Mouse (Mus musculus): ENCODE measurements at regions not wholly inside any gene's neighbourhood (a gene's known extent, or its start where the extent isn't known, plus 50 kb on each side); places are given as distances from the start of the nearest gene placed in this dataset.

DNA sequence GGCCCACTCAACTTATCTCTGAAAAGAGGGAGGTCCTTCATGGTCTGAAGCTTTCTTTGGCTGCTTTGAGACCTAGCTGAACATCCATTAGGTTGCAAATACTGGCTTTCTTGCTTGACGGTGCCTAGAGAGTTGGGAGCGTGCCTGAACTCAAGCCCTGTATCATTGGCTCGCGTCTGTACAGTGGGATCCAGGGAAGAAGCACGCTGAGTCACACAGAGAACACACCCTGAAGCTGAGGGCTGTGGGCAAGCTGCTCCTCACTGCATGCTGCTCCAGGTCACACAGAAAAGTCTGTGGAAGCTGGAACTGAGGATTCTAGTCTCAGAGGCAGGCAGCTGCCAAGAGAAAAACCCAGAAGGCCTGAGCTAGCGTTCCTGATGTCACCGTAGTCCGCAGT, 119.3 kb upstream of the Jade1 start:
- TF ChIP-seq USF1 (IDR thresholded peaks at IDR 0.05; ENCODE audit: low read depth) (no peak), MAX (IDR thresholded peaks at IDR 0.05) (no peak), MYOD1 (IDR thresholded peaks at IDR 0.05; ENCODE audit: control insufficient read depth, insufficient read length, low read depth) (no peak), MYOG (IDR thresholded peaks at IDR 0.05; ENCODE audit: control insufficient read depth, extremely low read depth, insufficient read length) (no peak), FOSL1 (IDR thresholded peaks at IDR 0.05; ENCODE audit: insufficient read depth, low read length, poor library complexity, severe bottlenecking) (no peak), CEBPB (IDR thresholded peaks at IDR 0.05; ENCODE audit: low read depth) (no peak), CTCF (IDR thresholded peaks at IDR 0.05; ENCODE audit: control insufficient read depth, insufficient read depth, insufficient read length) (no peak)
- Histone ChIP-seq H3K27me3 (ENCODE audit: control insufficient read depth, insufficient read depth, insufficient read length) (no peaks in the 10 kb centered on the region), H3K4me3 (ENCODE audit: insufficient read depth, poor library complexity, severe bottlenecking) (no peak overlapping the region), H3K79me3 (ENCODE audit: low read depth) (no peaks in the 10 kb centered on the region), H3K79me2 (ENCODE audit: control insufficient read depth, insufficient read depth) (no peaks in the 10 kb centered on the region), H3K36me3 (ENCODE audit: control insufficient read depth, insufficient read depth) (no peaks in the 10 kb centered on the region), H3ac (ENCODE audit: control insufficient read depth, insufficient read length, low read depth) (no peak overlapping the region)

DNA sequence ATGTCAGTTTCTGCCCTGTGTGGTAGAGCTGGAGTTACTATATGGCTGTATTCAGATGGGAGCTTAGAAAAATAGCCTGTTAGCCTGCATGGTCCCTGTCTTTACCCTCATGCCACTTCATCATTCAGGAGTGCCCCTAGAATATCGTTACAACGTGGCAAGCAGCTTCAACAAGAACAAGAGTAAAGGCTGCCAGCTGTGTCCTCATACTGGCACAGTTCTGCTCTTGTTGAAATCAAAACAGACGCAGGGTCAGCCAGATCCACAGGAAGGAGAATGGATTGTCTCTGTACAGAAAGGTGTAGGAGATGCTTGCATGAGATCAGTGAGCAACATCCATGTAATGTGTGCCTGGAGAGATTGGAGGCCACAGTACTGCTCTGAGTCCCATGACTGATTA, 122.4 kb upstream of the Jade1 start:
- Histone ChIP-seq H3K27me3 (ENCODE audit: control insufficient read depth, insufficient read depth, insufficient read length) (no peaks in the 10 kb centered on the region), H3K36me3 (ENCODE audit: control insufficient read depth, insufficient read depth) (no peaks in the 10 kb centered on the region), H3K79me3 (ENCODE audit: low read depth) (no peaks in the 10 kb centered on the region), H3K79me2 (ENCODE audit: control insufficient read depth, insufficient read depth) (no peaks in the 10 kb centered on the region), H3K4me3 (ENCODE audit: insufficient read depth, poor library complexity, severe bottlenecking) (no peak overlapping the region), H3ac (ENCODE audit: control insufficient read depth, insufficient read length, low read depth) (no peak overlapping the region)
- no peak for TF ChIP-seq MYOG (IDR thresholded peaks at IDR 0.05; ENCODE audit: control insufficient read depth, extremely low read depth, insufficient read length)
- no peak for TF ChIP-seq CEBPB (IDR thresholded peaks at IDR 0.05; ENCODE audit: low read depth)
- no peak for TF ChIP-seq MAX (IDR thresholded peaks at IDR 0.05)
- no peak for TF ChIP-seq FOSL1 (IDR thresholded peaks at IDR 0.05; ENCODE audit: insufficient read depth, low read length, poor library complexity, severe bottlenecking)
- TF ChIP-seq MYOD1 (IDR thresholded peaks at IDR 0.05; ENCODE audit: control insufficient read depth, insufficient read length, low read depth), result no peak
- TF ChIP-seq USF1 (IDR thresholded peaks at IDR 0.05; ENCODE audit: low read depth), result no peak
- no peak for TF ChIP-seq CTCF (IDR thresholded peaks at IDR 0.05; ENCODE audit: control insufficient read depth, insufficient read depth, insufficient read length)

DNA sequence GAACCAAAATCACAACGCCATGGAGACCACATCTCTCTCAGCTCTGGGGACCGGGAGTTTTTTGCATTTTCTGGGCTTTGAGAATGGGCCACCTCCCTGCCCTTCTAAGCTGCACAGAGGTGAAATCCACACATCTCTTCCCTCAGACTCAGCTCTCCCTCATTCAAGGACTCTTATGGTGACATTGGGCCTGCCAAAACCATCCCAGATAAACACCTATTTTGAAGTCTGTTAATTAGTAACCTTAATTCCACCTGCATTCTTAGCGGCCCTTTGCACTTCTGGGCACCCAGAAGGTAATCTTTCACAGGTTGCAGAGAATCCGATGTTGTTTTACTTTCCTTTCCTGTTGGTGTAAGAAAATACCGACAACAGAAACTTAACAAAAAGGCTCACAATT, 123.2 kb upstream of the Jade1 start:
- Histone ChIP-seq H3K79me2 (ENCODE audit: control insufficient read depth, insufficient read depth) (no peaks in the 10 kb centered on the region), H3K4me3 (ENCODE audit: insufficient read depth, poor library complexity, severe bottlenecking) (no peak overlapping the region), H3K79me3 (ENCODE audit: low read depth) (no peaks in the 10 kb centered on the region)

DNA sequence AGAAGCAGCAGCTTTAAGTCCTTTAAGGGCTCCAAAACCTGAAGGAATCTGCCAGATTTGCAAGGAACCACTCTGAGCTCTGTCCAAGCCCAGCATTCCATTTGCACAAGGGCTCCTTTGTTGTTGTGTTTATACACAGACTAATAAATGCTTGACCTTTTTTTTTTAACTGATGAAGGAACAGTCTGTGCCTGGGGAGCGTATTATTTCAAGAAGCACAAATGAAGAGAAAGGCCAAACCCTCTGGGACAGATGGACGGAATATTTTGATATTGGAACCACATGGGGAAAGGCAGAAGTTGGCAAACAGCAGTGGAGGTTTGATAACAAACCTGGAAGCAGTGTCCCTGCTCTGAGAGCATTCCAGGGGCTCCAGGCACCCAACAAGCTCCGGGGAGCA, 125.3 kb upstream of the Jade1 start:
- Histone ChIP-seq H3K36me3 (ENCODE audit: control insufficient read depth, insufficient read depth) (no peaks in the 10 kb centered on the region), H3K79me2 (ENCODE audit: control insufficient read depth, insufficient read depth) (no peaks in the 10 kb centered on the region), H3K4me3 (ENCODE audit: insufficient read depth, poor library complexity, severe bottlenecking) (no peak overlapping the region), H3K27me3 (ENCODE audit: control insufficient read depth, insufficient read depth, insufficient read length) (no peaks in the 10 kb centered on the region), H3K79me3 (ENCODE audit: low read depth) (no peaks in the 10 kb centered on the region), H3ac (ENCODE audit: control insufficient read depth, insufficient read length, low read depth) (no peak overlapping the region)
- TF ChIP-seq MYOD1 (IDR thresholded peaks at IDR 0.05; ENCODE audit: control insufficient read depth, insufficient read length, low read depth) (no peak), FOSL1 (IDR thresholded peaks at IDR 0.05; ENCODE audit: insufficient read depth, low read length, poor library complexity, severe bottlenecking) (no peak), MAX (IDR thresholded peaks at IDR 0.05) (no peak), MYOG (IDR thresholded peaks at IDR 0.05; ENCODE audit: control insufficient read depth, extremely low read depth, insufficient read length) (no peak), USF1 (IDR thresholded peaks at IDR 0.05; ENCODE audit: low read depth) (no peak), CEBPB (IDR thresholded peaks at IDR 0.05; ENCODE audit: low read depth) (no peak), CTCF (IDR thresholded peaks at IDR 0.05; ENCODE audit: control insufficient read depth, insufficient read depth, insufficient read length) (no peak)

More for the DNA sequence above, 123.2 kb upstream of the Jade1 start:
- Histone ChIP-seq H3ac (ENCODE audit: control insufficient read depth, insufficient read length, low read depth) (no peak overlapping the region), H3K27me3 (ENCODE audit: control insufficient read depth, insufficient read depth, insufficient read length) (no peaks in the 10 kb centered on the region), H3K36me3 (ENCODE audit: control insufficient read depth, insufficient read depth) (no peaks in the 10 kb centered on the region)
- TF ChIP-seq MYOD1 (IDR thresholded peaks at IDR 0.05; ENCODE audit: control insufficient read depth, insufficient read length, low read depth) (no peak), MYOG (IDR thresholded peaks at IDR 0.05; ENCODE audit: control insufficient read depth, extremely low read depth, insufficient read length) (no peak), FOSL1 (IDR thresholded peaks at IDR 0.05; ENCODE audit: insufficient read depth, low read length, poor library complexity, severe bottlenecking) (no peak), CEBPB (IDR thresholded peaks at IDR 0.05; ENCODE audit: low read depth) (no peak), USF1 (IDR thresholded peaks at IDR 0.05; ENCODE audit: low read depth) (no peak), CTCF (IDR thresholded peaks at IDR 0.05; ENCODE audit: control insufficient read depth, insufficient read depth, insufficient read length) (no peak), MAX (IDR thresholded peaks at IDR 0.05) (no peak)

DNA sequence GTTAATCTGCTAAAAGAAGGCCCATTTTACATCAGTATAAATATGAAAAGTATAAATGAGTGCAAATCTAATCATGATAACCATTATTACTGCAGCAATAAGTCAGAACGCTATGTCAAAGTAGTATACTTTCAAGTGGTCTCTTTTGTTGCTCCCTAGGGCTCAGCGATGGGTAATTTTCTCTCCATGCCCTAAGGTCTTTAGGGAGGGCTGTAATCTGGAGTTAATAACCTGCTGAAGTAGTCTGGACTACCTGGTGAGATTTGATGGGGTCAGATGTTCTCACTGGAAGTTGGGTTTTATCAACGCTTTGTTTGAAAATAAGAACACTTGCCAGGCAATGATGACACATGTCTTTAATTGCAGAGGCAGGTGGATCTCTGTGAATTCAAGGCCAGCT, 128.6 kb upstream of the Jade1 start:
- H3K27me3 ChIP-seq (ENCODE audit: control insufficient read depth, insufficient read depth, insufficient read length), result no peaks in the 10 kb centered on the region

DNA sequence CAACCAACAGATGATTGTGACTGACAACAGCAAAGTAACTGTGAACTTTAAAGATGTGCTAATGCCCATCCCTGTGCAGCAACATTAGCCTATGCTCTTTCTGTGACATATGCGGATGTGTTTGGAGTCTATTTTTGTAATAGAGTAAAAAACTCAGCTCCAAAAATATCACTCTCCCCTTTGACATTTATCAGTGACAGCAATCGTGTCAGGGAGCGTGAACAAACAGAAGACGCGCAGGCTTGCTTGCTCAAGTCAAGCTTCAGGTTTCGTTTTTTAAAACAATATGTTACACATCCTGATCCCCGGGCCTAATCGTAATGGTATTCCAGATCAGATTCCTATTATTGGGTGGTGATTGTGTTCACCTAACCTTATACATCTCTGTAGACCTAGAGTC, 129.7 kb upstream of the Jade1 start:
- Histone ChIP-seq H3K36me3 (ENCODE audit: control insufficient read depth, insufficient read depth) (no peaks in the 10 kb centered on the region), H3ac (ENCODE audit: control insufficient read depth, insufficient read length, low read depth) (no peak overlapping the region), H3K27me3 (ENCODE audit: control insufficient read depth, insufficient read depth, insufficient read length) (no peaks in the 10 kb centered on the region), H3K79me2 (ENCODE audit: control insufficient read depth, insufficient read depth) (no peaks in the 10 kb centered on the region), H3K4me3 (ENCODE audit: insufficient read depth, poor library complexity, severe bottlenecking) (no peak overlapping the region), H3K79me3 (ENCODE audit: low read depth) (no peaks in the 10 kb centered on the region)
- TF ChIP-seq USF1 (IDR thresholded peaks at IDR 0.05; ENCODE audit: low read depth) (no peak), FOSL1 (IDR thresholded peaks at IDR 0.05; ENCODE audit: insufficient read depth, low read length, poor library complexity, severe bottlenecking) (no peak), MYOG (IDR thresholded peaks at IDR 0.05; ENCODE audit: control insufficient read depth, extremely low read depth, insufficient read length) (no peak), CTCF (IDR thresholded peaks at IDR 0.05; ENCODE audit: control insufficient read depth, insufficient read depth, insufficient read length) (no peak), CEBPB (IDR thresholded peaks at IDR 0.05; ENCODE audit: low read depth) (no peak), MAX (IDR thresholded peaks at IDR 0.05) (no peak)

More for the DNA sequence above, 128.6 kb upstream of the Jade1 start:
- H3K79me2 ChIP-seq (ENCODE audit: control insufficient read depth, insufficient read depth), result no peaks in the 10 kb centered on the region
- no peak overlapping the region for H3K4me3 ChIP-seq (ENCODE audit: insufficient read depth, poor library complexity, severe bottlenecking)
- no peaks in the 10 kb centered on the region for H3K79me3 ChIP-seq (ENCODE audit: low read depth)
- TF ChIP-seq FOSL1 (IDR thresholded peaks at IDR 0.05; ENCODE audit: insufficient read depth, low read length, poor library complexity, severe bottlenecking), result no peak
- TF ChIP-seq CEBPB (IDR thresholded peaks at IDR 0.05; ENCODE audit: low read depth), result no peak
- no peak for TF ChIP-seq USF1 (IDR thresholded peaks at IDR 0.05; ENCODE audit: low read depth)
- no peak for TF ChIP-seq MYOG (IDR thresholded peaks at IDR 0.05; ENCODE audit: control insufficient read depth, extremely low read depth, insufficient read length)
- TF ChIP-seq MYOD1 (IDR thresholded peaks at IDR 0.05; ENCODE audit: control insufficient read depth, insufficient read length, low read depth), result no peak
- no peak for TF ChIP-seq MAX (IDR thresholded peaks at IDR 0.05)
- TF ChIP-seq CTCF (IDR thresholded peaks at IDR 0.05; ENCODE audit: control insufficient read depth, insufficient read depth, insufficient read length), result no peak
- no peaks in the 10 kb centered on the region for H3K36me3 ChIP-seq (ENCODE audit: control insufficient read depth, insufficient read depth)
- no peak overlapping the region for H3ac ChIP-seq (ENCODE audit: control insufficient read depth, insufficient read length, low read depth)

Measured in C2C12 (cell line).